Mouse (Mus musculus): ENCODE results near the gene Gm26727. TPM values are rescaled to one million over a fixed set of nuclear protein-coding genes. Genes with fewer than 3 reads are reported as not detected.

The Gm26727 gene
- polyA plus RNA-seq, 1 experiment from 2014 or later, result not detected

Other genes starting within 250 kb of the Gm26727 start
- gene Gm21830, start 19.5 kb downstream of the Gm26727 start, polyA plus RNA-seq (2018), result not detected in 3 replicates
- not detected in 3 replicates for gene Xirp2, start 12.8 kb upstream of the Gm26727 start, polyA plus RNA-seq (2018)
- not detected in 3 replicates for gene B3galt1, start 132.7 kb upstream of the Gm26727 start, polyA plus RNA-seq (2018)

All from macrophage (primary cell).